Mouse (Mus musculus) midbrain, embryonic 12.5 days (tissue): ENCODE results near the gene Sbf2. TPM values are rescaled to one million over a fixed set of nuclear protein-coding genes. Genes with fewer than 3 reads are reported as not detected.

ENCODE experiments used
- ATAC-seq: fragments of 200-750 bp; cut with Nextera tagmentation; 2 replicates; pipeline ENCODE4 v1.8.0; 2017; ENCODE audit warnings: low read depth, moderate TSS enrichment, moderate library complexity; ENCODE audit not compliant: low FRiP score
- H3K27ac ChIP-seq: fragments of 300-500 bp; sonication (generic); replicated peaks from 2 replicates; pipeline ENCODE4 v1.5.1; 2016; ENCODE audit warnings: mild to moderate bottlenecking
- H3K27me3 ChIP-seq: fragments of 300-500 bp; sonication (generic); 2 replicates; pipeline ENCODE4 v1.6.1; 2016; ENCODE audit warnings: mild to moderate bottlenecking
- H3K36me3 ChIP-seq: fragments of 300-500 bp; sonication (generic); 2 replicates; pipeline ENCODE4 v1.6.1; 2016
- H3K4me1 ChIP-seq: fragments of 300-500 bp; sonication (generic); 2 replicates; pipeline ENCODE4 v1.6.1; 2016
- H3K4me2 ChIP-seq: fragments of 300-500 bp; sonication (generic); replicated peaks from 2 replicates; pipeline ENCODE4 v1.6.1; 2016; ENCODE audit warnings: mild to moderate bottlenecking, moderate library complexity
- H3K4me3 ChIP-seq: fragments of 300-500 bp; sonication (generic); 2 replicates; pipeline ENCODE4 v1.5.1; 2016; ENCODE audit warnings: mild to moderate bottlenecking
- H3K9ac ChIP-seq: fragments of 300-500 bp; sonication (generic); replicated peaks from 2 replicates; pipeline ENCODE4 v1.6.1; 2016; ENCODE audit warnings: mild to moderate bottlenecking, moderate library complexity
- H3K9me3 ChIP-seq: fragments of 300-500 bp; sonication (generic); 2 replicates; pipeline ENCODE4 v1.6.1; 2016; ENCODE audit warnings: mild to moderate bottlenecking
- WGBS: fragments of 180-500 bp; shearing (Covaris S2); methylation state at CpG from one replicate; pipeline ENCODE4 v1.1.7; 2016; 5-methylcytosine and 5-hydroxymethylcytosine counted together
- polyA plus RNA-seq: library from polyadenylated mRNA; unstranded; fragments of >200 nt; fragmentation: Nextera tagmentation; extraction: Ambion mirVana; gene quantifications from 2 replicates; pipeline ENCODE4 v1.2.1, GENCODE M21; 2016

The Sbf2 gene
- polyA plus RNA-seq, result 55.8 and 57.7 TPM in 2 replicates

- no peaks in the 10 kb centered on the region for H3K9me3 ChIP-seq
- WGBS, result under 1% methylated on average over 88 of the region's 127 CpGs
- H3K4me3 ChIP-seq, result peak within 1 kb of the TSS; percentile 95
Observed at GRCm38 (mm10) chr7:110614133-110615063, at the start of gene Sbf2. Sbf2 (minus strand) TSS chr7:110614922.

GRCm38 (mm10) chr7:110658378-110658928 lies 43.7 kb upstream of the Sbf2 start:
- Histone ChIP-seq H3K36me3 (no peaks in the 10 kb centered on the region), H3K4me2 (no peak overlapping the region)
- no peak for ATAC-seq

More at GRCm38 (mm10) chr7:110614133-110615063, at the start of gene Sbf2:
- Histone ChIP-seq H3K27me3 (peaks cover 14% of the 10 kb centered on the region), H3K36me3 (no peaks in the 10 kb centered on the region), H3K27ac (peak within 1 kb of the TSS; percentile 97), H3K4me1 (peaks cover 18% of the 10 kb centered on the region), H3K4me2 (peak within 1 kb of the TSS; percentile 83), H3K9ac (peak within 1 kb of the TSS; percentile 91)
- ATAC-seq, result peak; percentile 95

GRCm38 (mm10) chr7:110655966-110656365 lies 41.2 kb upstream of the Sbf2 start:
- no peak for ATAC-seq
- no peaks in the 10 kb centered on the region for H3K27me3 ChIP-seq
- WGBS, result 61% methylated on average over 6 of the region's 6 CpGs
- H3K4me3 ChIP-seq, result no peak overlapping the region
- H3K27ac ChIP-seq, result no peak overlapping the region
- no peaks in the 10 kb centered on the region for H3K4me1 ChIP-seq
- H3K9me3 ChIP-seq, result no peaks in the 10 kb centered on the region
- H3K4me2 ChIP-seq, result no peak overlapping the region
- H3K9ac ChIP-seq, result no peak overlapping the region
- no peaks in the 10 kb centered on the region for H3K36me3 ChIP-seq

More at GRCm38 (mm10) chr7:110658378-110658928, 43.7 kb upstream of the Sbf2 start:
- Histone ChIP-seq H3K4me3 (no peak overlapping the region), H3K27ac (no peak overlapping the region), H3K27me3 (no peaks in the 10 kb centered on the region), H3K9me3 (no peaks in the 10 kb centered on the region), H3K4me1 (no peaks in the 10 kb centered on the region), H3K9ac (no peak overlapping the region)
- WGBS, result 79% methylated on average over 3 of the region's 3 CpGs

GRCm38 (mm10) chr7:110655230-110655629 lies 40.5 kb upstream of the Sbf2 start:
- H3K4me2 ChIP-seq, result no peak overlapping the region
- WGBS, result 80% methylated on average over 3 of the region's 3 CpGs
- no peaks in the 10 kb centered on the region for H3K9me3 ChIP-seq
- H3K27me3 ChIP-seq, result no peaks in the 10 kb centered on the region
- no peak overlapping the region for H3K27ac ChIP-seq
- H3K4me1 ChIP-seq, result no peaks in the 10 kb centered on the region
- no peak overlapping the region for H3K4me3 ChIP-seq
- ATAC-seq, result no peak
- no peak overlapping the region for H3K9ac ChIP-seq
- no peaks in the 10 kb centered on the region for H3K36me3 ChIP-seq

- Histone ChIP-seq H3K9ac (no peak overlapping the region), H3K27me3 (0 out of 2 replicates have a peak, but pooled peaks cover 3% of the 10 kb centered on the region), H3K36me3 (no peaks in the 10 kb centered on the region), H3K4me3 (no peak overlapping the region), H3K4me2 (no peak overlapping the region), H3K4me1 (no peaks in the 10 kb centered on the region), H3K27ac (no peak overlapping the region), H3K9me3 (peaks cover 4% of the 10 kb centered on the region; the same call in 1 of the 2 replicates)
- WGBS, result 87% methylated on average over 6 of the region's 6 CpGs
- ATAC-seq, result no peak
Observed at GRCm38 (mm10) chr7:110651091-110651490, 36.4 kb upstream of the Sbf2 start.

- no peak for ATAC-seq
- no peaks in the 10 kb centered on the region for H3K36me3 ChIP-seq
- H3K4me3 ChIP-seq, result no peak overlapping the region
- H3K9ac ChIP-seq, result no peak overlapping the region
- H3K9me3 ChIP-seq, result peaks cover 4% of the 10 kb centered on the region; the same call in 1 of the 2 replicates
- H3K27ac ChIP-seq, result no peak overlapping the region
- H3K27me3 ChIP-seq, result 0 out of 2 replicates have a peak, but pooled peaks cover 3% of the 10 kb centered on the region
- no peak overlapping the region for H3K4me2 ChIP-seq
- WGBS, result 88% methylated on average over 4 of the region's 4 CpGs
- no peaks in the 10 kb centered on the region for H3K4me1 ChIP-seq
Observed at GRCm38 (mm10) chr7:110650491-110650890, 35.8 kb upstream of the Sbf2 start.

- H3K9me3 ChIP-seq, result peaks cover 4% of the 10 kb centered on the region; the same call in 1 of the 2 replicates
- no peak overlapping the region for H3K4me2 ChIP-seq
- no peak for ATAC-seq
- H3K36me3 ChIP-seq, result no peaks in the 10 kb centered on the region
- 93% methylated on average over 6 of the region's 6 CpGs for WGBS
- H3K4me3 ChIP-seq, result no peak overlapping the region
- H3K4me1 ChIP-seq, result no peaks in the 10 kb centered on the region
- 0 out of 2 replicates have a peak, but pooled peaks cover 3% of the 10 kb centered on the region for H3K27me3 ChIP-seq
- no peak overlapping the region for H3K9ac ChIP-seq
- H3K27ac ChIP-seq, result no peak overlapping the region
Observed at GRCm38 (mm10) chr7:110649133-110649987, 34.6 kb upstream of the Sbf2 start.

GRCm38 (mm10) chr7:110648455-110649085 lies 33.8 kb upstream of the Sbf2 start:
- Histone ChIP-seq H3K27me3 (0 out of 2 replicates have a peak, but pooled peaks cover 3% of the 10 kb centered on the region), H3K4me3 (no peak overlapping the region), H3K36me3 (no peaks in the 10 kb centered on the region), H3K4me1 (no peaks in the 10 kb centered on the region), H3K9ac (no peak overlapping the region), H3K9me3 (peaks cover 4% of the 10 kb centered on the region; the same call in 1 of the 2 replicates), H3K4me2 (no peak overlapping the region), H3K27ac (no peak overlapping the region)
- WGBS, result 85% methylated on average over 13 of the region's 13 CpGs
- no peak for ATAC-seq

- WGBS, result 87% methylated on average over 15 of the region's 15 CpGs
- Histone ChIP-seq H3K4me3 (no peak overlapping the region), H3K4me1 (no peaks in the 10 kb centered on the region), H3K9me3 (peaks cover 4% of the 10 kb centered on the region; the same call in 1 of the 2 replicates), H3K4me2 (no peak overlapping the region), H3K9ac (no peak overlapping the region), H3K27ac (no peak overlapping the region), H3K36me3 (no peaks in the 10 kb centered on the region), H3K27me3 (0 out of 2 replicates have a peak, but pooled peaks cover 3% of the 10 kb centered on the region)
- no peak for ATAC-seq
Observed at GRCm38 (mm10) chr7:110647559-110648454, 33.1 kb upstream of the Sbf2 start.

GRCm38 (mm10) chr7:110646611-110647407 lies 32.1 kb upstream of the Sbf2 start:
- no peak overlapping the region for H3K27ac ChIP-seq
- no peak for ATAC-seq
- WGBS, result 93% methylated on average over 8 of the region's 8 CpGs
- H3K4me3 ChIP-seq, result no peak overlapping the region
- no peaks in the 10 kb centered on the region for H3K36me3 ChIP-seq
- 0 out of 2 replicates have a peak, but pooled peaks cover 3% of the 10 kb centered on the region for H3K27me3 ChIP-seq
- H3K4me1 ChIP-seq, result no peaks in the 10 kb centered on the region; the same call in 1 of the 2 replicates
- H3K4me2 ChIP-seq, result no peak overlapping the region
- H3K9ac ChIP-seq, result no peak overlapping the region
- peaks cover 4% of the 10 kb centered on the region; the same call in 1 of the 2 replicates for H3K9me3 ChIP-seq
